Comparison of ENCODE assay signal across 33 mouse cellular contexts in genomic region chr10:76248647-76248968, GRCm38 (mm10). TPM values are rescaled to one million over a fixed set of nuclear protein-coding genes. Genes with fewer than 3 reads are reported as not detected.
A peak's percentile ranks its signal among the peaks of the same experiment; 100 is the strongest.
DNase-seq lines count a peak whose midpoint lies in the region; ATAC-seq and TF ChIP-seq lines count a peak whose summit lies in the region.
"Had no signal": no experiment of that assay in that cellular context is flagged by ENCODE, and none has a peak within 500 bp of the region (broad histone marks: within the 10 kb centered on the region; RNA-seq: fewer than 3 reads in every experiment).

No protein-coding gene starts in this region.

- no peaks in the 10 kb centered on the region for H3K27me3 ChIP-seq in hindbrain, embryonic 10.5 days (ENCODE audit: insufficient read depth, poor library complexity, severe bottlenecking)
- no peaks in the 10 kb centered on the region for H3K27me3 ChIP-seq in hindbrain, embryonic 16.5 days (replicated peaks; ENCODE audit: control insufficient read depth, insufficient read depth, low read length)
- H3K27me3 ChIP-seq in E14TG2a.4 (ENCODE audit: insufficient read depth, low read length): peaks cover 7% of the 10 kb centered on the region; the same call in 1 of the 2 replicates
- H3K27me3 ChIP-seq in embryonic facial prominence, embryonic 14.5 days (replicated peaks; ENCODE audit: control insufficient read depth, insufficient read depth, low read length): no peaks in the 10 kb centered on the region
- H3K27me3 ChIP-seq in thymus, adult 2 months (ENCODE audit: control insufficient read depth, insufficient read depth, low read length): no peaks in the 10 kb centered on the region
- H3K27me3 ChIP-seq: CH12.LX; forebrain, embryonic 13.5 days; hindbrain, embryonic 12.5 days; limb, embryonic 15.5 days; liver, embryonic 13.5 days; midbrain, embryonic 13.5 days; neural tube, embryonic 15.5 days; stomach, embryonic 15.5 days had no signal

- no peak overlapping the region for H3K4me3 ChIP-seq in hindbrain, embryonic 10.5 days
- H3K4me3 ChIP-seq in hindbrain, embryonic 16.5 days (ENCODE audit: low read length): no peak overlapping the region
- peak overlapping the region; percentile 17; the same call in 1 of the 2 replicates for H3K4me3 ChIP-seq in E14TG2a.4 (replicated peaks; ENCODE audit: low read length)
- H3K4me3 ChIP-seq in embryonic facial prominence, embryonic 14.5 days (ENCODE audit: low read depth, low read length): no peak overlapping the region
- H3K4me3 ChIP-seq in thymus, adult 2 months (ENCODE audit: control insufficient read depth, insufficient read depth, low read length): no peak overlapping the region
- H3K4me3 ChIP-seq: forebrain, embryonic 13.5 days; gastrocnemius, adult 2 months; heart, adult 2 months; hindbrain, embryonic 12.5 days; limb, embryonic 10.5 days; limb, embryonic 15.5 days; liver, embryonic 13.5 days; megakaryocyte, embryonic 14.5 days; midbrain, embryonic 13.5 days; neural tube, embryonic 15.5 days; stomach, embryonic 15.5 days had no signal

- TF ChIP-seq CTCF in E14TG2a.4 (conservative IDR thresholded peaks at IDR 0.05; ENCODE audit: low read length): no peak
- TF ChIP-seq CTCF in thymus, adult 2 months (IDR thresholded peaks at IDR 0.05; ENCODE audit: borderline replicate concordance, control insufficient read depth, extremely low read depth, insufficient read depth, low read length, poor library complexity): no peak

- DNase-seq in cerebellum, postnatal 10 days: peak; percentile 33 to 42
- DNase-seq in cerebellum, adult 11 months: no peak
- no peak for DNase-seq in hindbrain, embryonic 10.5 days (ENCODE audit: low spot score)
- DNase-seq in embryonic facial prominence, embryonic 14.5 days (ENCODE audit: low spot score): no peak
- DNase-seq in embryo, embryonic 9.5 days (ENCODE audit: extremely low spot score): no peak
- DNase-seq in thymus, adult 2 months: no peak
- DNase-seq: adrenal gland, postnatal 10 days; B cell, adult 2 months; cerebellum, postnatal 25 days; gastrocnemius, adult 2 months; gastrocnemius, postnatal 36 days; heart, adult 2 months; kidney, adult 9 months; kidney, postnatal 14 days; liver, embryonic 13.5 days; lung, adult 18-20 months; lung, postnatal 4 days; right cerebral cortex, postnatal 25 days; thymus, postnatal 14 days had no signal

- H3K4me2 ChIP-seq in hindbrain, embryonic 16.5 days (ENCODE audit: low read length): no peak overlapping the region
- H3K4me2 ChIP-seq in embryonic facial prominence, embryonic 14.5 days (ENCODE audit: low read depth, low read length): no peak overlapping the region
- H3K4me2 ChIP-seq: forebrain, embryonic 13.5 days; hindbrain, embryonic 12.5 days; limb, embryonic 15.5 days; liver, embryonic 13.5 days; midbrain, embryonic 13.5 days; neural tube, embryonic 15.5 days; stomach, embryonic 15.5 days had no signal

- no peaks in the 10 kb centered on the region for H3K9me3 ChIP-seq in hindbrain, embryonic 10.5 days
- no peaks in the 10 kb centered on the region for H3K9me3 ChIP-seq in hindbrain, embryonic 16.5 days (ENCODE audit: control insufficient read depth, low read length)
- no peaks in the 10 kb centered on the region for H3K9me3 ChIP-seq in E14TG2a.4 (ENCODE audit: low read length)
- H3K9me3 ChIP-seq in embryonic facial prominence, embryonic 14.5 days (ENCODE audit: control insufficient read depth, low read length): no peaks in the 10 kb centered on the region
- H3K9me3 ChIP-seq: forebrain, embryonic 13.5 days; G1E; hindbrain, embryonic 12.5 days; limb, embryonic 10.5 days; limb, embryonic 15.5 days; liver, embryonic 13.5 days; midbrain, embryonic 13.5 days; neural tube, embryonic 15.5 days; stomach, embryonic 15.5 days had no signal

- H3K9ac ChIP-seq in hindbrain, embryonic 16.5 days (ENCODE audit: low read depth, low read length): no peak overlapping the region
- H3K9ac ChIP-seq in embryonic facial prominence, embryonic 14.5 days (ENCODE audit: low read depth, low read length): no peak overlapping the region
- H3K9ac ChIP-seq: forebrain, embryonic 13.5 days; hindbrain, embryonic 12.5 days; limb, embryonic 15.5 days; liver, embryonic 13.5 days; midbrain, embryonic 13.5 days; neural tube, embryonic 15.5 days; stomach, embryonic 15.5 days had no signal

- 64% methylated on average over 5 of the region's 5 CpGs for WGBS in hindbrain, embryonic 10.5 days
- 48% methylated on average over 5 of the region's 5 CpGs for WGBS in hindbrain, embryonic 16.5 days
- 66% methylated on average over 5 of the region's 5 CpGs for WGBS in embryonic facial prominence, embryonic 14.5 days
- WGBS in thymus, adult 2 months: 85% methylated on average over 5 of the region's 5 CpGs

- no peaks in the 10 kb centered on the region for H3K36me3 ChIP-seq in hindbrain, embryonic 10.5 days
- H3K36me3 ChIP-seq in hindbrain, embryonic 16.5 days (ENCODE audit: control insufficient read depth, insufficient read depth, low read length): no peaks in the 10 kb centered on the region
- H3K36me3 ChIP-seq in E14TG2a.4 (ENCODE audit: insufficient read depth, low read length): no peaks in the 10 kb centered on the region
- no peaks in the 10 kb centered on the region for H3K36me3 ChIP-seq in embryonic facial prominence, embryonic 14.5 days (ENCODE audit: control insufficient read depth, insufficient read depth, low read length)
- no peaks in the 10 kb centered on the region for H3K36me3 ChIP-seq in thymus, adult 2 months (ENCODE audit: control insufficient read depth, insufficient read depth, low read length)
- H3K36me3 ChIP-seq: G1E; hindbrain, embryonic 12.5 days; limb, embryonic 10.5 days; limb, embryonic 15.5 days; liver, embryonic 13.5 days; midbrain, embryonic 13.5 days; neural tube, embryonic 15.5 days; stomach, embryonic 15.5 days had no signal

- H3K27ac ChIP-seq in hindbrain, embryonic 10.5 days: peak overlapping the region; percentile 81
- no peak overlapping the region for H3K27ac ChIP-seq in hindbrain, embryonic 16.5 days (ENCODE audit: low read depth, low read length)
- 0 out of 2 replicates have a peak overlapping the region, but pooled peaks have one; percentile 64 for H3K27ac ChIP-seq in embryonic facial prominence, embryonic 14.5 days (replicated peaks; ENCODE audit: low read depth, low read length)
- H3K27ac ChIP-seq in thymus, adult 2 months (ENCODE audit: control insufficient read depth, insufficient read depth, low read length): no peak overlapping the region
- H3K27ac ChIP-seq: forebrain, embryonic 13.5 days; gastrocnemius, adult 2 months; heart, adult 2 months; limb, embryonic 10.5 days; limb, embryonic 15.5 days; liver, embryonic 13.5 days; midbrain, embryonic 13.5 days; neural tube, embryonic 15.5 days; stomach, embryonic 15.5 days had no signal

- ATAC-seq in hindbrain, embryonic 16.5 days: no peak
- no peak for ATAC-seq in embryonic facial prominence, embryonic 14.5 days (ENCODE audit: low read depth)
- ATAC-seq: forebrain, embryonic 13.5 days; intestine, embryonic 16.5 days; lung, postnatal 0 days; midbrain, embryonic 13.5 days had no signal

- peaks cover 29% of the 10 kb centered on the region for H3K4me1 ChIP-seq in hindbrain, embryonic 10.5 days (replicated peaks)
- H3K4me1 ChIP-seq in hindbrain, embryonic 16.5 days (ENCODE audit: control insufficient read depth, insufficient read depth, low read depth, low read length): peaks cover 8% of the 10 kb centered on the region
- peaks cover 16% of the 10 kb centered on the region for H3K4me1 ChIP-seq in E14TG2a.4 (replicated peaks; ENCODE audit: low read depth, low read length)
- peaks cover 17% of the 10 kb centered on the region; the same call in 1 of the 2 replicates for H3K4me1 ChIP-seq in embryonic facial prominence, embryonic 14.5 days (ENCODE audit: control insufficient read depth, insufficient read depth, low read length)
- no peaks in the 10 kb centered on the region for H3K4me1 ChIP-seq in thymus, adult 2 months (replicated peaks; ENCODE audit: control insufficient read depth, insufficient read depth, low read length)
- H3K4me1 ChIP-seq: limb, embryonic 10.5 days; liver, embryonic 13.5 days had no signal

- TF ChIP-seq POLR2A in thymus, adult 2 months (IDR thresholded peaks at IDR 0.05; ENCODE audit: control insufficient read depth, extremely low read depth, insufficient read depth, low read length, poor library complexity): no peak

RNA-seq across cellular contexts. Expression of gene S100b, which starts 5.0 kb away (rescaled TPM):
- polyA plus RNA-seq in hindbrain, embryonic 10.5 days (2016; fragmentation: Nextera tagmentation; extraction: Ambion mirVana): not detected in 2 replicates
- 6.2 and 7.9 TPM in 2 replicates for polyA plus RNA-seq in hindbrain, embryonic 16.5 days (2015; fragmentation: Nextera tagmentation; extraction: Ambion mirVana)
- polyA plus RNA-seq in embryonic facial prominence, embryonic 14.5 days (2014; fragmentation: Nextera tagmentation; extraction: Ambion mirVana): 12.9 and 14.6 TPM in 2 replicates
- polyA plus RNA-seq in thymus, adult 2 months (2012; rRNA removed): 0.66 and 1.2 TPM in 2 replicates
- polyA plus RNA-seq: forebrain, embryonic 13.5 days; G1E; limb, embryonic 10.5 days; liver, embryonic 13.5 days had no signal

RNA-seq across cellular contexts. Expression of gene Prmt2, which starts 10.9 kb away (rescaled TPM):
- polyA plus RNA-seq in hindbrain, embryonic 10.5 days (2016; fragmentation: Nextera tagmentation; extraction: Ambion mirVana): 80.1 and 97.5 TPM in 2 replicates
- polyA plus RNA-seq in hindbrain, embryonic 16.5 days (2015; fragmentation: Nextera tagmentation; extraction: Ambion mirVana): 364 and 368 TPM in 2 replicates
- polyA plus RNA-seq in embryonic facial prominence, embryonic 14.5 days (2014; fragmentation: Nextera tagmentation; extraction: Ambion mirVana): 68.7 and 71.5 TPM in 2 replicates
- polyA plus RNA-seq in thymus, adult 2 months (2012; rRNA removed): 18.6 and 25.0 TPM in 2 replicates

Comparison
In these comparisons a context has a peak if more than half of its experiments do, and no peak if none do; other contexts are left out.
1. DNase-seq: peak in cerebellum, postnatal 10 days (2 of 2); none in cerebellum, adult 11 months (single experiment), hindbrain, embryonic 10.5 days (single experiment), embryonic facial prominence, embryonic 14.5 days (single experiment), embryo, embryonic 9.5 days (single experiment) and thymus, adult 2 months (single experiment).
2. H3K27ac ChIP-seq: peak in hindbrain, embryonic 10.5 days (single experiment) and embryonic facial prominence, embryonic 14.5 days (single experiment); none in hindbrain, embryonic 16.5 days (single experiment) and thymus, adult 2 months (single experiment).